Mouse (Mus musculus): Measurements from ENCODE around the gene Clip2.
"Not testable (repeated sequence)": the region's sequence is repeated elsewhere in the genome, so short reads cannot be mapped to it uniquely, and the experiment has no call there.

- not testable (repeated sequence) for TF ChIP-seq CTCF (conservative IDR thresholded peaks at IDR 0.05; ENCODE audit: low read length); NANOG (IDR thresholded peaks at IDR 0.05; ENCODE audit: borderline replicate concordance, low read length)
Measured at GRCm38 (mm10) chr5:134478886-134479285, 73.3 kb downstream of the Clip2 start.

Data from E14TG2a.4 (cell line).